Mouse (Mus musculus): ENCODE results near the gene Pgc. TPM values are rescaled to one million over a fixed set of nuclear protein-coding genes. Genes with fewer than 3 reads are reported as not detected.

The Pgc gene
- not detected in 2 replicates for polyA plus RNA-seq (2015; fragmentation: Nextera tagmentation; extraction: Ambion mirVana)

DNA sequence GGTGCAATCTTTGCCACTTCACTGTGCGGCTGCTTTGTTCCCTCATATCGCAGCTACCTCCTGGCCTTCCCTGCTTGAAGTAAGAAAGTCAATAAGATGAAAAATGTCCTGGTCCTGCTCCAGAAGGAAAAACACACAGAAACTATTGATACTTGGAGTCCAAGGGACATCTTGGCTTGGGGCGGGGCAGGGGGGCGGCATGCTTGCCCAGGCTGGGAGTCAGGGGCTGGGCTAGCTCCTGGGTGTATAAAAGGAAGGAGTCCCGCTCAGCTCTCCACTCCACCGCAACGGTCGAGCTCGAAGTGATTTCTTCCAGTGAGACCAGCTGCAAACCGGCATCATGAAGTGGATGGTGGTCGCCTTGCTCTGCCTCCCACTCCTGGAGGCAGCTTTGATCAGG lies at the start of gene Pgc:
Pgc (plus strand) TSS at position 277 of the 400 bp plus-strand sequence.
- H3K4me2 ChIP-seq, result no peak within 1 kb of the TSS

DNA sequence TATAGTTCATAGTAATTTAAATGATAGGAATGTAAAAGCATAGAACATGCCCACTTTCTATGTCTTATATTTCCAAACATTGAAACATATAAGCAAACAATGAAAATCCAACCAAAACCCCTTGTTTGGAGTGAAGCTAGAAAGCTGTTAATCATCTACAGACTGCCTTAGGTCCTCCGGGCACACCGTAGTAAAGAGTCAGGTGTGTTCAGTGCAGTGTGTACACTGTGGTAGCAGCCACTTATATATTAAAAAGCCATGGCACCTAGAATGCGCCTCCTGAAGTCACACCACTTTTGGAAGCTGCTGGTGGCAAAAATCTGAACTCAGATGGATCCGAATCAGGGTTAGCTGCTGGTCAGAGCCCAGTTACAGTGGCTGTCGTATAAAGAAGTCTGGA lies 48.4 kb upstream of the Pgc start:
- peak; percentile 49; the same call in 1 of the 2 replicates for ATAC-seq (ENCODE audit: insufficient read depth)
- 82% methylated on average over 5 of the region's 5 CpGs for WGBS (ENCODE audit: insufficient replicate concordance)
- Histone ChIP-seq H3K4me3 (replicated peaks) (no peak overlapping the region), H3K9ac (no peak overlapping the region), H3K27ac (replicated peaks) (no peak overlapping the region; the same call in 1 of the 2 replicates), H3K27me3 (peaks cover 1% of the 10 kb centered on the region; the same call in 1 of the 2 replicates), H3K4me2 (no peak overlapping the region), H3K9me3 (replicated peaks) (no peaks in the 10 kb centered on the region), H3K4me1 (replicated peaks) (peaks cover 8% of the 10 kb centered on the region; the same call in 1 of the 2 replicates), H3K36me3 (replicated peaks) (peaks cover 90% of the 10 kb centered on the region)

More for the DNA sequence above, at the start of gene Pgc:
- Histone ChIP-seq H3K36me3 (replicated peaks) (no peaks in the 10 kb centered on the region), H3K4me1 (replicated peaks) (no peaks in the 10 kb centered on the region), H3K4me3 (replicated peaks) (no peak within 1 kb of the TSS), H3K9me3 (replicated peaks) (no peaks in the 10 kb centered on the region), H3K27me3 (peaks cover 8% of the 10 kb centered on the region; the same call in 1 of the 2 replicates), H3K27ac (replicated peaks) (no peak within 1 kb of the TSS), H3K9ac (no peak within 1 kb of the TSS)
- WGBS (ENCODE audit: insufficient replicate concordance), result 60% methylated on average over 11 of the region's 11 CpGs
- no peak for ATAC-seq (ENCODE audit: insufficient read depth)

DNA sequence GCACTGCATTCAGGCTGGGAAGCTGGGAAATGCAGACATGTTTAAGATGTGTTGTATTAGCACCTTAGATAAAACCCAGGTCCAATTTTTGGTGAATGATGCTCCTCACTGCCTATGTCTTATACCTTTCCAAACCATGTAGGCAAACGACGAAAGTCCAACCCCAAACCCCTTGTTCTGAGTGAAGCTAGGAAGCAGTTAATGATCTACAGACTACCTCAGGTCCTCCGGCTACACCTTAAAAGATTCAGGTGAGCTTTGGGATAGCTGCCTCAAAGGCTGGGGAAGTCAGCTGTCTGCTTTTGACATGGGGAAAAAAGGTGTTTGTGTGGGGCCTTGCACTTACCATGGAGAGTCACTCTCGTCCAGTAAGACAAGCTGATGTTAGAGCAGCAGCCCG lies 47.9 kb upstream of the Pgc start:
- Histone ChIP-seq H3K27ac (replicated peaks) (no peak overlapping the region; the same call in 1 of the 2 replicates), H3K4me2 (no peak overlapping the region), H3K36me3 (replicated peaks) (peaks cover 90% of the 10 kb centered on the region), H3K27me3 (no peaks in the 10 kb centered on the region), H3K4me1 (replicated peaks) (peaks cover 9% of the 10 kb centered on the region; the same call in 1 of the 2 replicates), H3K9ac (no peak overlapping the region), H3K4me3 (replicated peaks) (no peak overlapping the region), H3K9me3 (replicated peaks) (no peaks in the 10 kb centered on the region)
- ATAC-seq (ENCODE audit: insufficient read depth), result no peak
- 73% methylated on average over 5 of the region's 5 CpGs for WGBS (ENCODE audit: insufficient replicate concordance)

DNA sequence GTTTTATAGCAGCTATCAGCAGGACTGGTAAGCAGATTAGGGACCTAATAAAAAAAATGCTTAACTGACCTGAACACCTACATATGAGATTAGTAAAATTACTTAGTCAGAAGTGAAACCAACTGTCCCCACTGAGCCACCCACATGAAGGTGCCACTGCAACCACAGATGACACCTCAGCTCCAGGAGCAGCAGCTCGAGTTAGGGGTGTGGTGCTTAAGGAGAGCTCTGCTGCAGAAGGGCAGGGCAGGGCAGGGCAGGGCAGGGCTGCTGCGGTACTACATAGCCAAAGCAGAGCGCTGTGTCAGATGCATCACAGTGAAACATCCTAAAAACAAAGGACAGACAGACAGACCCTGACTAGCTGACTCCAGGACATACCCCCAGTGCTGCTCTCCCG lies 43.8 kb upstream of the Pgc start:
- no peak overlapping the region for H3K4me2 ChIP-seq
- H3K9me3 ChIP-seq (replicated peaks), result no peaks in the 10 kb centered on the region
- peaks cover 24% of the 10 kb centered on the region for H3K4me1 ChIP-seq (replicated peaks)
- no peak overlapping the region for H3K27ac ChIP-seq (replicated peaks)
- no peak overlapping the region for H3K4me3 ChIP-seq (replicated peaks)
- no peak overlapping the region for H3K9ac ChIP-seq
- H3K27me3 ChIP-seq, result no peaks in the 10 kb centered on the region
- ATAC-seq (ENCODE audit: insufficient read depth), result no peak
- 62% methylated on average over 4 of the region's 4 CpGs for WGBS (ENCODE audit: insufficient replicate concordance)
- peaks cover 86% of the 10 kb centered on the region for H3K36me3 ChIP-seq (replicated peaks)

DNA sequence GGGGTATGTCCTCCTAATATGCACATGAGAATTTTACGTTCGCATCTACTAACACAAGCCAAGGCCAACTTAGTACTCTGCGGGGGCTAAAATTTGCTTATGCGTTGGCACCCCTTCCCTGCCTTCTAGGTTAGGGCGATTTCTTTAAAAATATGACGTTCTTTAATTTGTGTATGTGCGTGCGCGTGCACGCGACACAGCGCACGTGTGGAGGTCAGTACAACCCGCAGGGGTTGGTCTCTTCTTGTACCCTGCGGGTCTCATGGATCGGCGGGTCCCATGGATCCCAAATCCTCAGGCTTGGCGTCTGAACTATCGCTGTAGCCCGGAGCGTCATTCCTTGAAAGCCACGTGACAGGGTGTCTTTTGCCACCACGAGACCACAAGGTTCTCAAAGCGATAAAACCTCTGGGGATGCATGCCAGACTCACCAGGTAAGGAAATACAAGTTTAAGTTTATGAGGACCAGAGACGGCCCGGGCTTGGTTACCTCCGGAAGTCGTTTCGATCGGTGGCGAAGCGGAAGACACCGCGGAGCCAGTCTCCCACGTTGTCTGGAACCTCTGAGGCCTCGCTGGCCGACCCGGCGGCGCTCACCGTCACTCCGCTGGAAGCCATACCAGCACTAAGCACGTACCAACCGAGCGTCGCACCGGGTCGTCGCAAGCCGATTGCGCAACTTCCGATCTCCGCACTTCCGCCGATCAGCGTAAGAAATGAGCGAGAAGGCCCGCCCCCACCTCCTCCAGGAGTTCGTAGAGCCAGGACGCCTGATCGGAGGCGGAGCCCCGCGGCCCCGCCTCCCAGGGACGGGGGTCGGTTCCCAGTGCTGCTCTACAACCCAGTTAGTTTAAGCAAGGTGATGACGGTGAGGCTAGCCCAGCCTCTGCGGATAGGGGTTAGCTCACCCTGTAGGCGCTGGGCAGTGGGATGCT lies 39.0 kb upstream of the Pgc start:
- no peaks in the 10 kb centered on the region for H3K9me3 ChIP-seq (replicated peaks)
- peak overlapping the region; percentile 86 for H3K4me3 ChIP-seq (replicated peaks)
- H3K27me3 ChIP-seq, result peaks cover 24% of the 10 kb centered on the region; the same call in 1 of the 2 replicates
- H3K27ac ChIP-seq (replicated peaks), result peak overlapping the region; percentile 78
- H3K9ac ChIP-seq, result peak overlapping the region; percentile 70
- ATAC-seq (ENCODE audit: insufficient read depth), result peak; percentile 87
- H3K4me2 ChIP-seq, result peak overlapping the region; percentile 97
- H3K4me1 ChIP-seq (replicated peaks), result peaks cover 44% of the 10 kb centered on the region
- peaks cover 42% of the 10 kb centered on the region for H3K36me3 ChIP-seq (replicated peaks)
- WGBS (ENCODE audit: insufficient replicate concordance), result 1% methylated on average over 70 of the region's 70 CpGs

DNA sequence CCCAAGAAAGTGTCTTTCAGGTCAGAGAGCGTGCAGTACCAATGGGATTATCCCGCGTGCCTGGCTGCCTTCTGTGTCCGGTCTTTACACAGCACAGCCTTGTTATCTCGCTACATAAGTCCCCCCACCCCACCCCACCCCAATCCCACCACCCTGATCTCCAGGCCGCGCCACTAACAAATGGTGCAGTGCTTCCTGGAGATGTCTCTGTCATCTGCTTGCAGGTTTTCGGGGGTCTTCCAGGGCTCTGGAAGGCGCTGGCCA lies 38.4 kb upstream of the Pgc start, which contains the start of gene Tomm6:
Tomm6 (minus strand) TSS at position 43 of the 264 bp plus-strand sequence.
- peak within 1 kb of the TSS; percentile 86 for H3K4me3 ChIP-seq (replicated peaks)
- H3K36me3 ChIP-seq (replicated peaks), result peaks cover 36% of the 10 kb centered on the region
- peaks cover 38% of the 10 kb centered on the region for H3K4me1 ChIP-seq (replicated peaks)
- WGBS (ENCODE audit: insufficient replicate concordance), result under 1% methylated on average over 9 of the region's 9 CpGs
- no peaks in the 10 kb centered on the region for H3K9me3 ChIP-seq (replicated peaks)
- H3K9ac ChIP-seq, result peak within 1 kb of the TSS; percentile 70
- H3K27ac ChIP-seq (replicated peaks), result peak within 1 kb of the TSS; percentile 78
- ATAC-seq (ENCODE audit: insufficient read depth), result no peak
- H3K4me2 ChIP-seq, result peak within 1 kb of the TSS; percentile 97
- peaks cover 29% of the 10 kb centered on the region; the same call in 1 of the 2 replicates for H3K27me3 ChIP-seq

DNA sequence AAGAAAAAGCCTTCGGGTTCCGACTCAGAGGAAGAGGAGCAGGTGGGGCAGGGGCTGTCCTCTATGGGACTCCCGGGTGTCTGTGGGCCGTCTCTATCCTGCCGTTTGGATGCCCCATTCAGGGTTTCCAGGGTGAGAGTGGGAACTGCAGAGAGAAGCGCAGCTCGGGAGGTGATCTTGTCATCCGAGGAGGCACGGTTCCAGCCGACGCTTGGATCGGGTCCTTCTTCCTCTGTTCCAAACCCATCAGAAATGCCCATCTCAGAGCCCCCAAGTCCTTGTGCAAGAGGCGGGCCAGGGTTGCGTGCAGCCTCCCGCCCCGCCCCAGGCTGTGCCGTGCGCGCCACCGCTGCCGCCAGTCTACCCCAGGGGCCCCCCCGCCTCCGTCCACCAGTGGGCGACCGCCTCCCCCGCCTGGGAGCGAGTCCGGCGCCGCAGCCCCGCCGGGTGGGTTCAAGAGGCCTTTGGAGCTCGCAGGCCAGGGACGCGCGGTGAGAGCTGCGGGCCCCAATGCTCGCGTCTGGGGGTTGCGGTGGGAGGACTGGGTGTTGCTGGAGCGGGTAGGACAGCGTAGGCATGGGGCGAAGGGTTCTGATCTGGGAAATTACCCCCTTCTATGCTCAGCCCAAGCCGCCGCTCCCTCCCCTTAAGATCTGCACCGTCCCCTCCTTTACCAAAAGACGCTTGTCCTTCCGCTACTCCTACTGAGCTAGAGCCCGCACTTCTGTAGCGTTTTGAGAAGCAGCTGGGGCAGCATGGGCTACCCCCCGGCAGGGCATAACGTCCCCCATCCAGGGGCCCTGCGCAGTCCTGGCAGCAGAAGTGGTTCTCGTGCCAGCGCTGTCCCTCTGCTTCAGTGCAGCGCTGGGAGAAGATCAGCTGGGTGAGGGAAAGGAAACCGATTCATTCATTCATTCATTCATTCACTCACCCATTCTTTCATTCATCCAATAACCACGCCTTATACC lies 37.8 kb upstream of the Pgc start, which contains the start of gene Frs3:
Frs3 (plus strand) TSS at position 423 of the 968 bp plus-strand sequence.
- H3K36me3 ChIP-seq (replicated peaks), result peaks cover 30% of the 10 kb centered on the region
- peak within 1 kb of the TSS; percentile 78 for H3K27ac ChIP-seq (replicated peaks)
- H3K27me3 ChIP-seq, result peaks cover 35% of the 10 kb centered on the region
- 2% methylated on average over 58 of the region's 58 CpGs for WGBS (ENCODE audit: insufficient replicate concordance)
- ATAC-seq (ENCODE audit: insufficient read depth), result peak; percentile 57
- peak within 1 kb of the TSS; percentile 86 for H3K4me3 ChIP-seq (replicated peaks)
- peaks cover 41% of the 10 kb centered on the region for H3K4me1 ChIP-seq (replicated peaks)
- H3K4me2 ChIP-seq, result peak within 1 kb of the TSS; percentile 97
- H3K9me3 ChIP-seq (replicated peaks), result no peaks in the 10 kb centered on the region
- peak within 1 kb of the TSS; percentile 70 for H3K9ac ChIP-seq

DNA sequence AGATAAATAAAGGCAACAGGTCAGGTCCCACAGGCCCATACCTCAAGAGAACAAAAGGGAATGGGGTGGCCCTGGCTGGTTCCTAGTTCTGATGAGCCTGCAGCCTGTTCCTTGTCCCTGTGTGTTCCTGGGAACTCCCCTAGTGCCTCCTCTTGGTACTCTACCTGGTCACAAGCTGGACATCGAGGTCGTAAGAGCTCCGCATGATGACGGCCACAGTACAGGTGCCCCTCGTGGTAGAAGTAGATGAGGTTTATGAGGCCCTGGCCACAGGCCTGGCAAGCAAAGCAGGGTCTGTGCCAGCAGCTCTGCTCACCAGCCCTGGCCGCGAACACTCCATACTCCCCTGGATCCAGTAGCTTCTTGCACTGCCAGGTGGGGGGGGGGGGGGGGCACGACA lies 36.7 kb upstream of the Pgc start:
- Histone ChIP-seq H3K4me1 (replicated peaks) (peaks cover 51% of the 10 kb centered on the region), H3K4me2 (no peak overlapping the region), H3K4me3 (replicated peaks) (0 out of 2 replicates have a peak overlapping the region, but pooled peaks have one; percentile 86), H3K9ac (no peak overlapping the region), H3K27ac (replicated peaks) (no peak overlapping the region), H3K9me3 (replicated peaks) (no peaks in the 10 kb centered on the region), H3K36me3 (replicated peaks) (peaks cover 22% of the 10 kb centered on the region), H3K27me3 (peaks cover 45% of the 10 kb centered on the region)
- no peak for ATAC-seq (ENCODE audit: insufficient read depth)
- 59% methylated on average over 8 of the region's 8 CpGs for WGBS (ENCODE audit: insufficient replicate concordance)

DNA sequence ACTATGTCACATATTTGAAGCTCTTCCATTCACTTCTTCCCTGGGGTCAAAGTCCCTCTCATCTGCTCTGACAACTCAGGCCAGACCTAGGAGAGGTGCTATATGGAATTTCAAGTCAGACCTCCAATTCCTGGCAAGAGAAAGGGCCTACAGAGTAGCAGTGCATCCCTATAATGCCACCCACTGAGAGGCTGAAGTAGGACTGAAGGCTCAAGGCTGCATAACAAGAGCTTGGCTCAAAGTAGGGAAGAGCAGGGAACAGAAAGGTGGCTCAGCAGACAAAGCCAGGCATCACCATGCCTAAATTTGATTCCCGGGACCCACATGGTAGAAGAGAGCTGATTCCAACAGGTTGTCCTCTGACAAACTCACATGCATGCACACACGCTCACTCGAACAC lies 35.0 kb upstream of the Pgc start:
- ATAC-seq (ENCODE audit: insufficient read depth), result no peak
- no peak overlapping the region for H3K27ac ChIP-seq (replicated peaks)
- 77% methylated on average over 3 of the region's 3 CpGs for whole genome bisulfite sequencing (ENCODE audit: insufficient replicate concordance)
- H3K36me3 ChIP-seq (replicated peaks), result peaks cover 5% of the 10 kb centered on the region; the same call in 1 of the 2 replicates
- H3K9ac ChIP-seq, result no peak overlapping the region
- no peaks in the 10 kb centered on the region for H3K9me3 ChIP-seq (replicated peaks)
- no peak overlapping the region for H3K4me2 ChIP-seq
- peaks cover 63% of the 10 kb centered on the region for H3K27me3 ChIP-seq
- H3K4me1 ChIP-seq (replicated peaks), result peaks cover 56% of the 10 kb centered on the region
- H3K4me3 ChIP-seq (replicated peaks), result no peak overlapping the region

DNA sequence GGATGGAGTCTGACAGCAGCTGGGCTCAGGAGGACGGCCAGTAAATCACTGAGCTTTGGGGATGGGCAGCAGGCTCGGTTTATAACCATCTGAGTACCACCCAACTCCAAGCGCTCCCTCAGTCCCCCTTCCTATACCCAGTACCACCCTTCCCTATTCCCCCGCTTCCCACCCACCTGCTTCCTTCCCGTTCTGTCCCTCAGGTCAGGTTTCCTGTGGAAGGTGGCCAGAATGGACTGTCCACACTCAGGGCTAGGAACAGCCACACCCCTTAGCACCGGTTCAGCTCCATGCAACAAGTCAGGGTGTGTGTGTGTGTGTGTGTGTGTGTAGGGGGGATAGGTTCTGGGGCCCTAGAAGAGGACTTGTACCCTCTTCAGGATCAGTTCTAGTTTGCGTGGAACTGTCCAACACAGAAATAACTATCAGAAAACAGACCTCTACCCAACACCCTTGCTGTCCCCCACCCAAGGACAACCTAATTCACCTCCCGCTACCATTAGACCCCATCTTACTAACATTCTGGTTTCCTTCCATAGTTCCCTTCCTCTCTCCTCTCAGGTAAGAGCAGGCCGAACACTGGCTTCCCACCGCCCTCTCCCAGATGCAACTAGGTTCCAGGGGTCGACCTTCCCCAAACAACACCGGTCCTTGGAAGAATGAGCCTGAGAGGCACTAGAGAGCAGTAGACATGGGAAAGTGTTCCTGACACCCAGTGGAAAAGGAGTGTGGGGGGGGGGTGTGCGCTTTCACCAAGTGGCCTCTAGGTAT lies 32.8 kb upstream of the Pgc start:
- H3K4me1 ChIP-seq (replicated peaks), result peaks cover 35% of the 10 kb centered on the region
- no peak overlapping the region for H3K27ac ChIP-seq (replicated peaks)
- H3K27me3 ChIP-seq, result peaks cover 78% of the 10 kb centered on the region
- WGBS (ENCODE audit: insufficient replicate concordance), result 47% methylated on average over 13 of the region's 13 CpGs
- no peaks in the 10 kb centered on the region for H3K36me3 ChIP-seq (replicated peaks)
- no peak for ATAC-seq (ENCODE audit: insufficient read depth)
- H3K4me3 ChIP-seq (replicated peaks), result peak overlapping the region; percentile 67
- H3K4me2 ChIP-seq, result peak overlapping the region; percentile 95
- no peak overlapping the region for H3K9ac ChIP-seq
- no peaks in the 10 kb centered on the region for H3K9me3 ChIP-seq (replicated peaks)

Measured in liver, embryonic 15.5 days (tissue).